Mouse (Mus musculus): Measurements from ENCODE around the gene Gm42372.
"Not testable (repeated sequence)": the region's sequence is repeated elsewhere in the genome, so short reads cannot be mapped to it uniquely, and the experiment has no call there.

Gene Gm42372

GRCm38 (mm10) chr7:16982859-16983568 lies at the start of gene Gm42372:
TSS of gene Gm42372 (plus strand) at chr7:16983086.
- peak; percentile 38 for DNase-seq

- DNase-seq = no peak
Observed at GRCm38 (mm10) chr7:16937312-16937711, 45.6 kb upstream of the Gm42372 start.

DNA sequence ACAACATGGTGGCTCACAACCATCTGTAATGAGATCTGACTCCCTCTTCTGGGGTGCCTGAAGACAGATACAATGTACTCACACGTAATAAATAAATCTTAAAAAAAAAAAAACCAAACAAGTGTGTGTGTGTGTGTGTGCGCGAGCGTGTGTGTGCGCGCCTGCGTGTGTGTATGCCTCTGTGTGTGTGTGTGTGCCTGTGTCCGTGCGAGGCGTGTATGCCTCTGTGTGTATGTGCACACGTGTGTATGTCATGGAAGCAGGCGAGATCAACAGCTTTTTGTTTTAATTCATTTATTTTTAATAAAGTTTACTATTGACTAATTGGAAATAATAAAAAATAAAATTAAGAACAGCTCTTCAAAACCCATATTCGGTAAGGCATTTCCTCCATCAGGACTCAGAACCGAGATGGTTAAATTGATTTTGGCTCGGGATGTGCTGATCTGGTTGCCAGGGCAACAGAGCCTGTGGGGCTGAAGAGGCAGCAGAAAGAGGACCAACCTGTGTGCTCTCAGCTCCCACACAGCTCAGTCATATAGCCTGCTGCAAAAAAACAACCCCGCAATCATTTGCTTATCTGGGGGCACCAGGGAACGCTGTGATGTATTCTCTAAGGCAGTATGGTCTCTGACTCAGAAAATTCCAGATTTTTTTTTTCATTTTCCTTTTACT lies 44.6 kb upstream of the Gm42372 start:
- DNase-seq = no peak

GRCm38 (mm10) chr7:16940292-16940691 lies 42.6 kb upstream of the Gm42372 start:
- peak; percentile 62 for DNase-seq

DNA sequence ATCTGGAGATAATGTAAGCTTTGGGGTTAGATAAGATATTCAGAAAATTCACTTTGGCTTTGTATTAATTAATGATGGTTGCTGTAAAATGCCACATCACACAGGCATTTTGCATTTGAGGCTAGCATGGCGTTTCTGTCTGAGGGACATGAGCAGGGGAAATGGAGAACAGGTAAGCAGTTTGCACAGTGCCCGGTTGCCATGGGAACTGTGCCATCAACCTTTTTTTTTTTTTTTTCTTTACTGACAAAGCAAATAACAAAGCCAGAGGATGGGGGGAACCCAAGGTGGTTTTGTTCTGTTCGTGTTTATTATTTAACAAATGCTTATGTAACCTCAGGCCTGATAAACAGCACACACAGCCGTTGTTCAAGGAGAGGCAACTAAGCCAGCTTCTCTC lies 40.0 kb upstream of the Gm42372 start:
- no peak for DNase-seq

DNA sequence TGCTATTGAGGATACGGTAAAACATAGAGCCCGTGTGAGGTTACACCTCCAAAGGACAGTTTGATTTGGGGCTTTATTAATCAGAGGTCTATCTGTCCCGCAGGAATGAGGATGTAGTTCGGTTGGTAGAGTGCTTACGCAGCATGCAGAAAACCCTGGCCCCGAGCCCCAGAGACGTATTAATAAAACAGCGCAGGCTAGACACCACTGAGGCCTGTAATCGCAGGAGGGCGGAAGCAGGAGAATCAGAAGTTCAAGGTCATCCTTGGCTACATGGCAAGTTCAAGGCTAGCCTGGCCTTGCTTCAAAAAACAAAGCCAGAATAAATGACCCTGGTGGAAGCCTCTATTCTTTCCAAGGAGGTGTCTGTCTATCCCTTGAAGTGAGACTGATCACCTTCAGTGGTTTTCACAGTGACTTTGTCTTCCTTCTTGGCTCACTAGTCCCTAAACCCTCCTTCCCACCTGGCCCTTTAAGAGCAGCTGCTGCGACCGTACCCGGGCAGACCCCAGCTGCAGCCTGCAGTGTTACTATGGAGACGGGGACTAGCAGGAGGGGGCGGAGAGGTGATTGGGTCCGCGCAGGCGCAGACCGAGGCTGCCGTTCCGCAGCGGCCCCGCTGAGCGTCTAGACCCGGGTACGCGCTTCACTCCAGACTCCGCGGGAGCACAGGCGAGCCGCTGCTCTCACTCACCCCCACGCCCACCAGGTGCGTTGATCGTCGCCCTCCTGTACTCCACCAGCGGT lies 38.7 kb upstream of the Gm42372 start, which contains the start of gene Pnmal2:
Gene Pnmal2, plus strand, starts transcription at position 622 of the 747 bp plus-strand sequence.
- peak; percentile 92 for DNase-seq

- no peak for DNase-seq
Observed at GRCm38 (mm10) chr7:16944808-16945315, 38.0 kb upstream of the Gm42372 start.

GRCm38 (mm10) chr7:16945419-16945818 lies 37.5 kb upstream of the Gm42372 start:
- no peak for DNase-seq

DNA sequence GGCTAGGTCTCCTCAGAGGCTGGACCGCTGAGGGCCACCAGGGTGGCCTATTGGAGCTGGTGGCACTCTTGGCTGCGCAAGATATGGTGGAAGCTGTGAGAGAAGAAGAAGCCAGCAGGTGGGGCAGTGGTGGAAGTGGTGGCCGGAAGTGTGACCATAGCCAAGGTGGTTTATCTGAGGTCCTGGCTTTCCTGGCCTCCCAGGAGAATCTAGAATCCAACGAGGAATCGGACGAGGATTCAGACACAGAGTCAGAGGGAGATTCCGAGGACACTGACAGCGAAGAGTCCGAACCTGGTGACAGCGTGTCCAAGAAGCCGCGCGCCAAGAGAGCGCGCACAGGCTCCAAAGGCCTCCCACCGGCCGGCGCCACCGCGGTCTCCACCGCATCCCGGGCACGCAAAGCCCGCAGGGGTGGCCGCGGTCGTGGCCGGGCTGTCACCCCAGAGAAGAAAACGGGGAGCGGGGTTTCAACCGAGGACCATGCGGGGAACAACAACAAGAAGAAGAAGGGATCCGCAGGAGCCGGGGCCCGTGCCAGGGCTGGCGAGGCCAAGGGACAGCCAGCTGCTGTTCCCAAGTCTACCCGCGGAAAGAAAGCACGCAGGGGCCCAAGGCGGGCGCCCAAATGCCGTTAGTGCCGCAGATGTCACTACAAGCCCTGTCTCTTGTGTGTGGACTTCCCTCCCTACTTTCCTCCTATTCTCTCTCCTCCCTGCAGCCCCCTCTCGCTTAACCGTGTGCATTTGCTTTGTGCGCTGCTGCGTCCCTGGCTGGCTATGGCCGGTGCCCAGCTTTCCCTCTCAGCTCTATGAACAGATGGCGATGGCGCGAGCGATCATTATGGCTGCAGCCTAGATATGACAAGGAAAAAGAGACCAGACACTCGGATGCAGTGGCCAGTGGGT lies 36.2 kb upstream of the Gm42372 start:
- DNase-seq = peak; percentile 26

- DNase-seq = no peak
Observed at GRCm38 (mm10) chr7:16947349-16947895, 35.5 kb upstream of the Gm42372 start.

DNA sequence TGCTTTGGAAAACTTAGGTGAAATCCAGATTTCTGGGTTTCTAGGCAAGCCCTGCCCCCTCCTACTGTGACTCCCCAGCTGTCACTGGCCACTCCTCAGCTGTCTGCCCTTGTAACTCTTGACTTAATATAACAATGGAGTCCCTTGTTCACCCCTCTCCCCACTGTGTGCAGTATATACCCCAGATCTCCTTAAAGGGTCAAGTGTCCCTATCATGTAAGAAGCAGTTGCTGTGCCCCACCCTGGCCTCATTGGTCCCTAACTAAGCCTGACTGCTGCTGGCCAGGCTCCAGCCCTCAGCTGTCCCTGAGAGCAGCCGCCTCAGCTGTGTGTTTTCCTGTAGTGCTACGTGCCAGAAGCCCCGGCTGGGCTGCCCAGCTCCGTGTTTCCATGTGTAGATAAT lies 34.9 kb upstream of the Gm42372 start:
- DNase-seq = peak; percentile 54

DNA sequence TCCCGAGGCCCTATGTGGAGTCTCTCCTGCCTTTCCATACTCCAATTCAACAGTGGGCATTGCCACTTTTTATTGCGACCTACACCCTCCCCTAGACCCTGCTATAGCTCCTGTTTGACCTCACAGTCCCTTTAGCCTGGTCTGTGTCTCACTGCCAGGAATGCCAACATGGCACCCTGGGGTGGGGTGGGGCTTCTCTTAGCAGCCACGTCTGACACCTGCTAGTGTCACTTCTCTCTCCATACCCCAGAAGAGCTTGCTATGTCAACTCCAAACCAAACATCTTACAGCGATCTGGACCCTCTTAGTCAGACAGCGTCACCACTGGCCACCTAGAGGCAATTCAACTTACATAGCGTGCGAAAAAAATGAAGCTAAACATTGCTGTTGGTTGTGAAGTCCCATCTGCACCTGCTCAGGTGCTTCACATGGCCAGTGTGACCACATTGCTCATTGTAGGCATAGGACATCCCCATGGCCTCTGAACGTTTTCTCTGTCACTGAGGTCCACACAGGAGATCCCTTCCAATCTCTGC lies 33.9 kb upstream of the Gm42372 start:
- no peak for DNase-seq

DNA sequence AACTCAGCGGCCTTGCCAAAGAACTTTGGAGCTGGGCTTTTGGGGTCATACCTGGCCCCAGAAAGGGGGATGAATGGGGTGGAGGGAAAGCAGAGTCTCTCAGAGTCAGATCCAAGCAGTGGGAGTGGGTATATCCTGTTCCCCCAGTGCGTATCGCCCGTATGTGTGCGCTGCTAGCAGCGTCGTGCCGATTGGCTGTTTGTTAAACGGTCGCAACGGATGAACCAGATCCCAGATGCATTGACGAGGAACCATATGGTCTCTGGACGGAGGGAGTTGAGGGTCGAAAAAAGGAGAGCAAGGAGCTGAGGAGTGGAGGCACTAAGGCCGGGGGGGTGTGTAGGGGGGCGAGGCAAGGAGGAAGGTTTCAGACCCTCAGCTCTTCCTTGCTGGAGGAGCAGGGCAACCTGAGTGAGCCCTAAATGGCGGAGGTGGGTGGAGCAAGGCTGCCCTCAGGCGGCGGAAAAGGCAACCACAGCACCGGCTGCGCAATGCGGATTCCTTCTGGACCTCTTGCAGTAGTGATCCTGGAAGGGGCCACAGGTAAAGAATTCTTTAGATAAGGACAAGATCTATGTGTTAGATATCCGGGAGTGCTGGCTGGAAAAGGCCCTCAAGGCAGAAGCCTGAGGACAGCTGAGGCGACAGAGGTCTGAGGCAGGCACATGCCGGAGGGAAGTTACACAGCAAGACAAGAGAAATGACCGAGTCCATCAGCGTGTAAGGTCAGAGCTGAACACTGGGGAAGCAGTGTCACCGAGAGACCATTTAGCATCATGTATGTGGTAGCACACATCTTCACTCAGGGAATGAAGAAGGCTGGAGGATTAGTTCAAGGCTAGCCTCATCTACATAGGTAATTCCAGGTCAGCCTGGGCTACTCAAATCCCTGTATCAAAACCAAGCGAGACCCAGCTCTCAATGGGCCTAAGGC lies 32.7 kb upstream of the Gm42372 start:
- DNase-seq = peak; percentile 83

GRCm38 (mm10) chr7:16950861-16951635 lies 31.8 kb upstream of the Gm42372 start:
- DNase-seq = peak; percentile 86

GRCm38 (mm10) chr7:16953776-16954175 lies 29.1 kb upstream of the Gm42372 start:
- DNase-seq = not testable (repeated sequence)

DNA sequence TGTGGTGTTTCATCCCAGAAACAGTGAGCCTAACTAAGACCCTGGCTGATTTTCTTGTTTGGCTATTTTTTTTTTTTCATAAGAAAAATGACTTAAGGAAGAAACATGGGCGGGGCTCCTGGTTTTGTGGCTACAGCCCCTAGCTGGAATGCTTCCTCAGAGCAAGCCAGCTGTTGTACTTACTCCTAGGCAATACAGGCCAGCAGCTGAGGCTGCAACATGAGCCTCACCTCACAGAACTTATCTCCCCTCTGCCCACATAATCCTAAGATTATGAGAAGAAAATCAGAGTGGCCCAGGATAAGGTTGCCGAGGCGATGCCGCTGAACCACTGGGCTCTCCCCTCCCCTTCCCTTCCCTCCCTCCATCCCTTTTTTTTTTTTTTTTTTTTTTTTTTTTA lies 27.2 kb upstream of the Gm42372 start:
- DNase-seq = no peak

DNA sequence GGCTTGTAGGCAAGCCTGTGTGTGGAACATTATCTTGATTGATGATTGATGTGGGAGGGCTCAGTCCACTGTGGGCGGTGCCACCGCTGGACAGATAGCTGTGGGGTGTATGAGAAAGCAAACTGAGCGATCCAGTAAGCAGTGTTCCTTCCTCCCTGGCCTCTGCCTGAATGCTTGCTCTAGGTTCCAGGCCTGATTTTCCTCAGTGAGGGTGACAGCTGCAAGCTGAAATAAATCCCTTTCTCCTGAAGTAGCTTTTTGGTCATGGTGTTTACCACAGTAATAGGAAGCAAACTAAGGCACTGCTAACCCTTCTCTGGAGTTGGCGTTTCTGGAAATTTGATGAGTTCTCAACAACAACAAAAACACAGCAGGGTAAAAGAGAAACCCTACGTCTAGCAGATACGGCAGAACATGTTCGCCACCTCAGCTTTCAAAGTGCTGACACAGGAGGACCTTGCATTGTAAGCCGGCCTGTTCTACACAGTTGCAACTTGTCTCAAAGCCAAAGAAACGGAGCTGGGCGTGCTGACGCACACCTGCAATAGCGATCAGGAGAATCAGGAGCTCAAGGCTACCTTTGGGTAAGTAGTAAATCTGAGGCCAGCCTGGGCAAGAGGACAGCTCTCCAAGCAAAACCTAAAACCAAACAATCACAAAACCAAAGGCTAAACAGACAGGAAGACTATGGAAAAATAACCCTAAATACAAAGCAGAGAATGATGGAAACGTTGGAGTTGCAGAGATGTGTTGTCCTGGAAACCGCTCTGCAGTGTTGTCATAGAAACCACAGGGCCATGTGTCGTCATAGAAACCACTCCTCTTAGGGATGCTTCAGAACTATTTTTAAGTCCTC lies 26.2 kb upstream of the Gm42372 start:
- no peak for DNase-seq

GRCm38 (mm10) chr7:16959539-16960187 lies 23.2 kb upstream of the Gm42372 start, which contains the start of gene Pnmal1:
TSS of gene Pnmal1 (plus strand) at chr7:16959679.
- DNase-seq = peak; percentile 22

Measured in kidney, postnatal 14 days (tissue).